Mouse (Mus musculus): Measurements from ENCODE around the gene Clcn6. TPM values are rescaled to one million over a fixed set of nuclear protein-coding genes. Genes with fewer than 3 reads are reported as not detected.

Clcn6 gene
- total and polyA plus RNA-seq, 2 experiments from 2014 or later = 26.5 to 64.9 TPM

DNA sequence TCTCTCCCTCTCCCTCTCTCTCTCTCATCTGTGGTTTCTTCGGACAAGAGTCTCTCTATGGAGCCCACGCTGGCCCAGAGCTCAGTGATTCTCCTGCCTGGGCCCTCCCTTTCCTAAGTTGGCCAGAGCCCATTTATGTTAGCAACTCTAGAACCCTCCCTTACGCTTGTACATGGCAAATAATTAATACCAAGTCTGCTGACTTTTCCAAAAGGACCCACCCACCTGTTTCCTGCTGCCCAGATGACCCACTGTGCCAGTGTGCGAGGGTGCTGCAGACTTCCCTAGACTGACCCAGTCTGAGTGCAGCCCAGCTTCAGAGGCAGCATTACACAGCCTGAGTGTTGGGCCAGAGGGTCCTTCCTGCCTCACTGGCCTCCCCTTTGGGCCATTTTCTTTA is 26.4 kb downstream of the Clcn6 start:
- Histone ChIP-seq H3K9me3 (ENCODE audit: low read length) (no peaks in the 10 kb centered on the region), H3K36me3 (ENCODE audit: insufficient read depth, low read length) (peaks cover 99% of the 10 kb centered on the region), H3K4me1 (ENCODE audit: insufficient read depth, low read length) (no peaks in the 10 kb centered on the region), H3K4me3 (ENCODE audit: low read depth, low read length) (no peak overlapping the region), H3K4me2 (ENCODE audit: low read depth, low read length, poor library complexity, severe bottlenecking) (no peak overlapping the region), H3K27me3 (ENCODE audit: insufficient read depth, low read length) (no peaks in the 10 kb centered on the region), H3K27ac (ENCODE audit: low read depth, low read length) (no peak overlapping the region), H3K9ac (replicated peaks; ENCODE audit: low read length, poor library complexity, severe bottlenecking) (no peak overlapping the region)
- WGBS = 97% methylated on average over 4 of the region's 4 CpGs
- ATAC-seq (ENCODE audit: low FRiP score) = no peak
- TF ChIP-seq CTCF (IDR thresholded peaks at IDR 0.05) = no peak
- DNase-seq (ENCODE audit: low spot score) = no peak

DNA sequence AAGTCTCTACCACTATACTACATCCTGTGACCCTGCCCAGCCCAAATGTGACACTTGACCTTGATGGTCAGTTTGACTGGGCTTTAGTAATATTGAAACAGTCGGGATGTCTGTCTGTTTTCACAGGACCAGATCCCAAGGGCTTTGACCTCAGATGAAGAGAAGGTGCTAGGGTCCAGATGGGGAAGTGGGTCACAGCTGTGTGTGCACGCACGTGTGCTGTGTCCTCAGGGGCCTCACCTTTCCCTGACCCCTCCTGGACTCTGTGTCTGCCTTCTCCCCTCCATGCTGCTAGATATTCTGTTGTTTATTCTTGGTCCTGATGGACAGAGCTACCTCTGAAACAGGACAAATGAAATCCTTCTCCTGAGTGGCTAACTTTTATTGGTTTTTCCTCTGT is 27.3 kb downstream of the Clcn6 start:
- Histone ChIP-seq H3K4me2 (ENCODE audit: low read depth, low read length, poor library complexity, severe bottlenecking) (no peak overlapping the region), H3K4me3 (ENCODE audit: low read depth, low read length) (no peak overlapping the region), H3K9ac (replicated peaks; ENCODE audit: low read length, poor library complexity, severe bottlenecking) (no peak overlapping the region), H3K27me3 (ENCODE audit: insufficient read depth, low read length) (no peaks in the 10 kb centered on the region), H3K27ac (ENCODE audit: low read depth, low read length) (no peak overlapping the region), H3K4me1 (ENCODE audit: insufficient read depth, low read length) (no peaks in the 10 kb centered on the region), H3K36me3 (ENCODE audit: insufficient read depth, low read length) (peaks cover 99% of the 10 kb centered on the region), H3K9me3 (ENCODE audit: low read length) (no peaks in the 10 kb centered on the region)
- ATAC-seq (ENCODE audit: low FRiP score) = no peak
- 75% methylated on average over 3 of the region's 3 CpGs for WGBS
- no peak for TF ChIP-seq CTCF (IDR thresholded peaks at IDR 0.05)
- DNase-seq (ENCODE audit: low spot score) = no peak

DNA sequence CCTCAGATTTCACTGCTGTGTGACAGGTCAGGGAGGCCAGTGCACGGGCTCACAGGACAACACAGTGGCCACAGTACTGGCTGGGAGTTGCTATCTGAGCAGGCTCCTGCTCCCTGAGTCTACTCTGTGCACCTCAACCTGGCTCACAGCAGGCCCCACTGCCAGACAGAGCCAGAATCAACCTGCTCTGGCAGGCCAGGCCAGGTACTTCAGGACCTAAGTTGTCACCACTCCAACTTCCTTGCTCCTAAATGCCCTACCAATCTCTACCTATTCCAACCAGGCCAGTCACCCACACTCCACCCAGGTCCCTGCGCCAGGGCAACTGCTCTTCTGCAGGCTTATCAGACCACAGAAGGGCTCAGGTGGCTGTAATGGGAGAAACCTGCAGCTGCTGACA is 29.0 kb downstream of the Clcn6 start:
- no peaks in the 10 kb centered on the region for H3K9me3 ChIP-seq (ENCODE audit: low read length)
- H3K4me2 ChIP-seq (ENCODE audit: low read depth, low read length, poor library complexity, severe bottlenecking) = no peak overlapping the region
- no peak for DNase-seq (ENCODE audit: low spot score)
- no peak for TF ChIP-seq CTCF (IDR thresholded peaks at IDR 0.05)
- WGBS = 93% methylated on average over 2 of the region's 2 CpGs
- H3K4me1 ChIP-seq (ENCODE audit: insufficient read depth, low read length) = no peaks in the 10 kb centered on the region
- H3K27ac ChIP-seq (ENCODE audit: low read depth, low read length) = no peak overlapping the region
- H3K27me3 ChIP-seq (ENCODE audit: insufficient read depth, low read length) = no peaks in the 10 kb centered on the region
- ATAC-seq (ENCODE audit: low FRiP score) = no peak
- no peak overlapping the region for H3K9ac ChIP-seq (replicated peaks; ENCODE audit: low read length, poor library complexity, severe bottlenecking)
- peaks cover 98% of the 10 kb centered on the region for H3K36me3 ChIP-seq (ENCODE audit: insufficient read depth, low read length)
- H3K4me3 ChIP-seq (ENCODE audit: low read depth, low read length) = no peak overlapping the region

DNA sequence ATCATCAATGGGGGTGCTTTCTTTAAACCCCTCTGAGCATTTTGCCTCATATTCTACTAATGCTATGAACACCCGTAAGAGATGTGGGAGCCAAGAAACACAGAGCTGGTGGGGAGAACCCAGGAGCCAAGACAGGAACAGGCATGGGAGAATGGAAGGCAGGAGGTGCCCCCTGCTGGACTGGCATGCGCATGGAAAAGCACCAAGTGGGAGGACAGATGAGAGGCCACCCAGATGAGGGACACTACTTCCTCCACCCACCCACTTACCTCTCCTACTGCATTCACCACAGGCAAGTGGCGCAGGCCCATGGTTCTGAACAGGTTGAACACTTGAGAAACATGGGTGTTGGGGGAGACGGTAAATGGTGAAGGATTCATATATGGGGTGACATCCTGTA is 30.2 kb downstream of the Clcn6 start:
- no peak overlapping the region for H3K27ac ChIP-seq (ENCODE audit: low read depth, low read length)
- no peaks in the 10 kb centered on the region for H3K27me3 ChIP-seq (ENCODE audit: insufficient read depth, low read length)
- TF ChIP-seq CTCF (IDR thresholded peaks at IDR 0.05) = peak; percentile 76
- H3K4me1 ChIP-seq (ENCODE audit: insufficient read depth, low read length) = no peaks in the 10 kb centered on the region
- DNase-seq (ENCODE audit: low spot score) (peak; percentile 47), ATAC-seq (ENCODE audit: low FRiP score) (no peak)
- H3K4me2 ChIP-seq (ENCODE audit: low read depth, low read length, poor library complexity, severe bottlenecking) = no peak overlapping the region
- H3K36me3 ChIP-seq (ENCODE audit: insufficient read depth, low read length) = peaks cover 97% of the 10 kb centered on the region
- no peak overlapping the region for H3K9ac ChIP-seq (replicated peaks; ENCODE audit: low read length, poor library complexity, severe bottlenecking)
- H3K9me3 ChIP-seq (ENCODE audit: low read length) = no peaks in the 10 kb centered on the region
- H3K4me3 ChIP-seq (ENCODE audit: low read depth, low read length) = no peak overlapping the region
- 75% methylated on average over 4 of the region's 4 CpGs for WGBS

DNA sequence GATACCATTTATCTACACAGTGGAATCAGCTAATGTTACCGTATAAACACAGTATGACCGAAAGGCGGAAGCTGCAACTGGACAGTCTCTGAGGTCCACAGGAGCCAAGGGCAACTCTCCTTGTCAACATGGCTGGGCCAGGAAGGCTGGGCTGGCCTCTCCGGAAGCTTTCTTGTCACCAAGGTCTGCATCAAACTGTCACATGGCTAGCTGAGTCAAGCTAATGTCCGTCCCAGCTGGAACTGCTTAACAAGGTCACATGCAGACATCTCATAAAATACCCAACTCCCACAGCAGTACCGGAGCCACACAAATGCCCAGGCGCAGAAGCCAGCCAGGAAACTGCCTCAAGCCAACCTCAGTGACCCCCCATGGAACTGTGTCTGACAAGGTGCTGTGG is 34.3 kb downstream of the Clcn6 start:
- no peak overlapping the region for H3K4me2 ChIP-seq (ENCODE audit: low read depth, low read length, poor library complexity, severe bottlenecking)
- no peak overlapping the region for H3K27ac ChIP-seq (ENCODE audit: low read depth, low read length)
- no peak overlapping the region for H3K4me3 ChIP-seq (ENCODE audit: low read depth, low read length)
- no peak for ATAC-seq (ENCODE audit: low FRiP score)
- no peaks in the 10 kb centered on the region for H3K27me3 ChIP-seq (ENCODE audit: insufficient read depth, low read length)
- H3K36me3 ChIP-seq (ENCODE audit: insufficient read depth, low read length) = peaks cover 60% of the 10 kb centered on the region
- H3K9me3 ChIP-seq (ENCODE audit: low read length) = no peaks in the 10 kb centered on the region
- H3K4me1 ChIP-seq (ENCODE audit: insufficient read depth, low read length) = peaks cover 5% of the 10 kb centered on the region; the same call in 1 of the 2 replicates
- TF ChIP-seq CTCF (IDR thresholded peaks at IDR 0.05) = no peak
- no peak for DNase-seq (ENCODE audit: low spot score)
- WGBS = 92% methylated on average over 7 of the region's 7 CpGs
- H3K9ac ChIP-seq (replicated peaks; ENCODE audit: low read length, poor library complexity, severe bottlenecking) = no peak overlapping the region

DNA sequence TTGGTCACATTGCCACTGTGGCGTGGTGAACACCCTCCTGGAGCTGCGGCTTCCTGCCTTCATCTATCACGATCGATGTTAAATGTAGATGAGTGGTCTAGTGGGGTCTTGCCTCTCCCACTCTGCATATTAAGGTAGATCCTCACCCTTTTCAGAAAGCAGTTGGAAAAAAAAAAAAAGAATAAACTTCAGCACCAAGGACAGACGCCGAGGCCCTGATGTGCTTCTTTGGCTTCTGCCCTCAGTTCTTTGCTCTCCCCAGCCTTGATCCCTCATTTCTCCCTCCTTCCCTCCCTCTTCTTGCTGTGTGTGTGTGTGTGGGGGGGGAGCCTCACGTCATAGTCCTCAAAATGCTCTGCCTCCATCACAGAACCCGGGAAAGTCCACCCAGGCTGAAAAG is 36.8 kb downstream of the Clcn6 start:
- H3K9ac ChIP-seq (replicated peaks; ENCODE audit: low read length, poor library complexity, severe bottlenecking) = 0 out of 2 replicates have a peak overlapping the region, but pooled peaks have one; percentile 2
- TF ChIP-seq CTCF (IDR thresholded peaks at IDR 0.05) = no peak
- 42% methylated on average over 8 of the region's 8 CpGs for WGBS
- DNase-seq (ENCODE audit: low spot score) = no peak
- no peak for ATAC-seq (ENCODE audit: low FRiP score)
- no peak overlapping the region for H3K4me2 ChIP-seq (ENCODE audit: low read depth, low read length, poor library complexity, severe bottlenecking)
- H3K4me1 ChIP-seq (ENCODE audit: insufficient read depth, low read length) = peaks cover 5% of the 10 kb centered on the region; the same call in 1 of the 2 replicates
- peaks cover 36% of the 10 kb centered on the region for H3K36me3 ChIP-seq (ENCODE audit: insufficient read depth, low read length)
- no peaks in the 10 kb centered on the region for H3K9me3 ChIP-seq (ENCODE audit: low read length)
- H3K27ac ChIP-seq (ENCODE audit: low read depth, low read length) = peak overlapping the region; percentile 18; the same call in 1 of the 2 replicates
- H3K4me3 ChIP-seq (ENCODE audit: low read depth, low read length) = no peak overlapping the region
- H3K27me3 ChIP-seq (ENCODE audit: insufficient read depth, low read length) = no peaks in the 10 kb centered on the region
